Mouse (Mus musculus) erythroblast, embryonic 14.5 days (primary cell): ENCODE measurements around the gene Akt1s1. TPM values are rescaled to one million over a fixed set of nuclear protein-coding genes. Genes with fewer than 3 reads are reported as not detected.

ENCODE experiments used
- H3K27me3 ChIP-seq: 2 replicates; pipeline ENCODE4 v1.6.1; 2012; ENCODE audit warnings: inconsistent platforms; ENCODE audit not compliant: control insufficient read depth
- H3K36me3 ChIP-seq: 2 replicates; pipeline ENCODE4 v1.6.1; 2012; ENCODE audit warnings: mild to moderate bottlenecking, inconsistent platforms; ENCODE audit not compliant: control insufficient read depth
- H3K4me1 ChIP-seq: 2 replicates; pipeline ENCODE4 v1.6.1; 2012; ENCODE audit warnings: inconsistent platforms; ENCODE audit not compliant: control insufficient read depth
- H3K4me3 ChIP-seq: replicated peaks from 2 replicates; pipeline ENCODE3; 2012; ENCODE audit warnings: moderate library complexity, mild to moderate bottlenecking, inconsistent platforms
- H3K9me3 ChIP-seq: 2 replicates; pipeline ENCODE4 v1.6.1; 2012; ENCODE audit warnings: low read length, inconsistent platforms, mixed read lengths; ENCODE audit not compliant: control insufficient read depth
- GATA1 ChIP-seq: IDR thresholded peaks from 2 replicates; pipeline ENCODE4 v1.6.1; 2012; ENCODE audit warnings: low read length, inconsistent platforms, mixed read lengths
- TAL1 ChIP-seq: IDR thresholded peaks from 3 replicates; pipeline ENCODE4 v1.6.1; 2012; ENCODE audit warnings: low read length, inconsistent platforms, mixed read lengths
- polyA plus RNA-seq: library from polyadenylated mRNA; stranded (reverse); fragments of >175 nt; gene quantifications from 2 replicates; pipeline ENCODE4 v1.2.3, GENCODE M21; 2012

The Akt1s1 gene
- polyA plus RNA-seq, 1 experiment, result 33.5 TPM

- Histone ChIP-seq H3K4me1 (peaks cover 78% of the 10 kb centered on the region), H3K27me3 (no peaks in the 10 kb centered on the region), H3K9me3 (no peaks in the 10 kb centered on the region), H3K4me3 (no peak overlapping the region), H3K36me3 (peaks cover 86% of the 10 kb centered on the region)
- TF ChIP-seq TAL1, result no peak
- TF ChIP-seq GATA1, result no peak
Measured at GRCm38 (mm10) chr7:44821666-44822448, 26.9 kb upstream of the Akt1s1 start.

GRCm38 (mm10) chr7:44823409-44823808, 25.4 kb upstream of the Akt1s1 start:
- no peaks in the 10 kb centered on the region for H3K9me3 ChIP-seq
- peaks cover 92% of the 10 kb centered on the region for H3K36me3 ChIP-seq
- H3K4me3 ChIP-seq, result no peak overlapping the region
- peaks cover 62% of the 10 kb centered on the region for H3K4me1 ChIP-seq
- no peak for TF ChIP-seq TAL1
- H3K27me3 ChIP-seq, result no peaks in the 10 kb centered on the region

- no peak for TF ChIP-seq TAL1
- no peak for TF ChIP-seq GATA1
- H3K4me3 ChIP-seq, result no peak overlapping the region
- H3K36me3 ChIP-seq, result peaks cover 92% of the 10 kb centered on the region
- H3K4me1 ChIP-seq, result peaks cover 49% of the 10 kb centered on the region
- no peaks in the 10 kb centered on the region for H3K9me3 ChIP-seq
- no peaks in the 10 kb centered on the region for H3K27me3 ChIP-seq
Measured at GRCm38 (mm10) chr7:44824872-44825271, 23.9 kb upstream of the Akt1s1 start.

GRCm38 (mm10) chr7:44826771-44827170, 22.0 kb upstream of the Akt1s1 start:
- Histone ChIP-seq H3K36me3 (peaks cover 94% of the 10 kb centered on the region), H3K4me3 (no peak overlapping the region), H3K27me3 (no peaks in the 10 kb centered on the region), H3K4me1 (peaks cover 34% of the 10 kb centered on the region), H3K9me3 (no peaks in the 10 kb centered on the region)
- TF ChIP-seq GATA1 (no peak), TAL1 (no peak)

GRCm38 (mm10) chr7:44828706-44829105, 20.1 kb upstream of the Akt1s1 start:
- TF ChIP-seq GATA1 (no peak), TAL1 (no peak)
- Histone ChIP-seq H3K36me3 (peaks cover 91% of the 10 kb centered on the region), H3K4me3 (no peak overlapping the region), H3K27me3 (no peaks in the 10 kb centered on the region), H3K9me3 (no peaks in the 10 kb centered on the region), H3K4me1 (peaks cover 21% of the 10 kb centered on the region)

GRCm38 (mm10) chr7:44832763-44833162, 16.0 kb upstream of the Akt1s1 start:
- TF ChIP-seq GATA1 (no peak), TAL1 (no peak)
- Histone ChIP-seq H3K9me3 (no peaks in the 10 kb centered on the region), H3K4me1 (peaks cover 8% of the 10 kb centered on the region; the same call in 1 of the 2 replicates), H3K27me3 (no peaks in the 10 kb centered on the region), H3K4me3 (no peak overlapping the region), H3K36me3 (peaks cover 70% of the 10 kb centered on the region)

GRCm38 (mm10) chr7:44835373-44836015, 13.3 kb upstream of the Akt1s1 start:
- Histone ChIP-seq H3K27me3 (peaks cover 18% of the 10 kb centered on the region), H3K4me1 (peaks cover 19% of the 10 kb centered on the region), H3K36me3 (peaks cover 55% of the 10 kb centered on the region), H3K4me3 (no peak overlapping the region), H3K9me3 (no peaks in the 10 kb centered on the region)
- TF ChIP-seq GATA1, result no peak
- TF ChIP-seq TAL1, result no peak

GRCm38 (mm10) chr7:44836016-44836404, 12.8 kb upstream of the Akt1s1 start:
- Histone ChIP-seq H3K9me3 (no peaks in the 10 kb centered on the region), H3K27me3 (peaks cover 20% of the 10 kb centered on the region), H3K4me3 (no peak overlapping the region), H3K4me1 (peaks cover 16% of the 10 kb centered on the region), H3K36me3 (peaks cover 55% of the 10 kb centered on the region)
- TF ChIP-seq GATA1 (no peak), TAL1 (no peak)

- H3K36me3 ChIP-seq, result peaks cover 55% of the 10 kb centered on the region
- TF ChIP-seq GATA1 (no peak), TAL1 (no peak)
- peaks cover 16% of the 10 kb centered on the region for H3K4me1 ChIP-seq
- H3K27me3 ChIP-seq, result peaks cover 20% of the 10 kb centered on the region
- H3K4me3 ChIP-seq, result no peak overlapping the region
- H3K9me3 ChIP-seq, result no peaks in the 10 kb centered on the region
Measured at GRCm38 (mm10) chr7:44836423-44837053, 12.3 kb upstream of the Akt1s1 start.
